Mouse (Mus musculus) left cerebral cortex, adult 6 months (tissue): Measurements from ENCODE around the gene Dapk3. TPM values are rescaled to one million over a fixed set of nuclear protein-coding genes. Genes with fewer than 3 reads are reported as not detected.

Experiments
- long read RNA-seq, 2 experiments: library from polyadenylated mRNA; unstranded; transcript quantifications; one replicate each; pipeline ENCODE4 v2.0.0; 2019 to 2020
- polyA plus RNA-seq: library from polyadenylated mRNA; unstranded; fragments of <200 nt; fragmentation: Nextera tagmentation; gene quantifications from 2 replicates; pipeline ENCODE4 v1.2.3, GENCODE M21; 2021

The Dapk3 gene
- 1.8 and 81.3 TPM in 2 replicates for polyA plus RNA-seq
- long read RNA-seq, experiment 1, transcript Dapk3-202 (9 exons, 1,730 nt), result major isoform, 11 of 16 reads
- long read RNA-seq, experiment 1, partial matches to known transcripts, result 0 of 16 reads
- long read RNA-seq, experiment 1, other reads (novel, unspliced or antisense), result 2 of 16 reads
- long read RNA-seq, experiment 2, partial matches to known transcripts, result 0 of 2 reads
- long read RNA-seq, experiment 2, other reads (novel, unspliced or antisense), result 2 of 2 reads

DNA sequence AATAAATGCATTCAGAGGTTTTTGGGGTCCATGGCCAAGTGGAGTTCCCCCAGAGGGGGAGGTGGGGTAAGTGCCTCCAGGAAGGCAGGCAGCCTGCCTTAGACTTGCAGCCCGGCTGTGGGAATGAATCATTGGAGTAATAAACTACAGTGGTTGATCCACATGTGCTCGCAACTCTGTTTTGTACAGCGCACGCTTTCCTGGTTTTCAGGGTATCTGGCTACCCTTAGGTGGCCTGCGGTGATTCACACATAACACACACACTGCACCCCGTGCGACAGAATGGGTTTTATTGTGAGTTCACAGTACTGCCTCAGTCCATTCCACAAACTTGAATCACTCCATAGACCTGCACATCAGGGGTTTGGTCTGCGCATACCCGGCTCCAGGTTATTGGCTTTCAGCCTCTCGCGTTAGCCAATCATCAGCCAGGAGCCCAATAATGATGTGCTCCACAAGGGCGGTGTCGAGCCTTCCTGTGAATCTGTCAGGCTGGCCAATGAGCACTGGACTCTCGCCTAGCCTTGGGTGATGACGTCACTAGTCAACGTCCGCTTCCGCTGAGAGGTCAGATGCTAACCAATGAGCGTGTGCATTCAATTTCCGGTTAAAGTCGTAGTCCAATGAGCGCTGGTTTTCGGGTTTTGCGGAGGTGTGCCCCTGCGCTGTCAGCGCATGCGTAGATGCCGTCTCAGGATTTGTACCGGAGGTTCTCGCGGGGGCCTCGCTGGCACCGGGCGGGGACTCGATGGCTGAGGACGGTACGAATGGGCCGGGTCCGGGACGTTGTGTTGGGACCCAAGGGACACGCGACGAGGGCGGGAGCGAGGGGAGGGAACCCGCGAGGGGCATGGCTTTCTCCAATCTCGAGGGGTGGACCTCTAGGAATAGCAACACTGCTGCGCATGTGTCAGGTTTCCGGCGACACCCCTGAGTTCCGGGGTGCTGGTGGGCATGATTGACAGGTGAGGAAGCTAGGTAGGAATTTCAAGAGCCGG, at the start of gene Dapk3:
Gene Dapk3, plus strand, starts transcription at position 670 of the 998 bp plus-strand sequence.

DNA sequence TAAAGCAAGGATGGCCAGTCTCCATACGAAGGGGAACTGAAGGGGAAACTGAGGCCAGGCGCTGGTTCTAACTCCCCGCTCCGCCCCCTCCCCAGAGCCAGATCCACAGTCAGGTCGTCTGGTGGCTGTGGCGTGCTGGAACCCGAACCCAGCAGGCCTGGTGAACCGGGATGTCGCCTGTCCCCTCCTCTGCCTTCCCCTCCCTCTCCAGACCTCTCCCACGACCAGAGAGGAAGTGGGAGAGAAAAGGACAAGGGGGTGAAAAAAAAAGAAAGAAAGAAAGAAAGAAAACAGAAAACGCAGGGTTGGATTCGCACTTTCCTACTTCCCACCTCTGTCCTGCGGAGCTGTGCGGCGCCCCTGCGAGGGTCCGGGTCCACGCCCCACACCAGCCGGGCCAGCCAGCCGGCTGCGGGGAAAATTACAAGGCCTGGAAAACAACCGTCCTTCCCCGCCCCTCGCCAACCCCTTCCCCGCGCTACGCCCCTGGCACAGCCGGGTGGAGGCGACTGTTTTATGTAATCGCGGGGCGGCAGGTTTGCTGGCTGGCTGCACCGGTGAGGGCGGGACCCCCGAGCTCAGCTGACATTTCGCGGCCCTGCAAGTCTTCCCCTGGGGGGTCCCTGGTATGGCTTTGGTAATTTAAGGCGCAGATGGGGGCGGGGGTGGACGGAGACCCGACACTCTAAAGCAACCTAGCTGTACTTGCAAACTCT, 47.7 kb upstream of the Dapk3 start, which contains the start of gene Zbtb7a:
Gene Zbtb7a, plus strand, starts transcription at position 255 of the 716 bp plus-strand sequence.

DNA sequence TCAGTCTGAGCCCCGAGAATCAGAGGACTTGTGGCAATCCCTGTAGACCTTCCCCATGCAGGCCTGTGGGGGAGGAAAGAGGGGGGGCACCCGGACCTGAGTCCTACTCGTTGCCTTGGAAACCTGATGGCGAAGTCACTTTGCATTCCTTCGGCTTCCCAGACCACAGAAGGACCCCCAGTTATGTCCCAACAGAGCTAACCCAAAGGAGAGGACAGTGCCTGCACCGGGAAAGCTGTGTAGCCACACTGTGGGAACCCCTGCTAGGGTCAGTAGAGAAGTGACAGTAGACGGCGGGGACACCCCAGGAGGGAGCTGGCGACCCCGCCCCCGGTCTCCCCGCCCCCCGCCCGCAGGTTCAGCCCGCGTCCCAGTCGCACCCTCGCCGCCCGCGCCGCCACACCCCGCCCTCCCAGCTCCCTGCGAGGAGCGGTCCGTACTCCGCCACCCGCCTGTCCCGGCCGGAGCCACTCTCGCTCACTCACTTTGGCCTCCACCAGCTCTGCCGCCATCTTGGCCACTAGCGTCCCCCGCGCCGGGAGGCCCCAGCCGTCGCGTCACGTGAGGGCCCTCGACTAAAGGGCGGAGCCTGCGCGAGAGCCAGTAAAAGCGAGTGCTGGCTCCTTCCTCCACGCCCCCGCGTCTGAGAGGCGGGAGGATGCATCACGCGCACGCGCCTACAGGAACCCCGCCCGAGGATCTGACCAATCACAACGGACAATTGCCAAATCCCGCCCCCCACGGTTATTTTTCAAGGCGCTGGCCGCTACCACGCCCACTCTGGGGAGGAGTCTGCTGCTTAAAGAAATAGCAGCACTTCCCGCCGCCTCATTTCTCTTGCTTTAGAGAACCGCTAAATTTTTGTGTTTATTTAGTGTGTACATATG, 15.4 kb upstream of the Dapk3 start, which contains the start of gene Pias4:
Gene Pias4, minus strand, starts transcription at position 724 of the 887 bp plus-strand sequence.

DNA sequence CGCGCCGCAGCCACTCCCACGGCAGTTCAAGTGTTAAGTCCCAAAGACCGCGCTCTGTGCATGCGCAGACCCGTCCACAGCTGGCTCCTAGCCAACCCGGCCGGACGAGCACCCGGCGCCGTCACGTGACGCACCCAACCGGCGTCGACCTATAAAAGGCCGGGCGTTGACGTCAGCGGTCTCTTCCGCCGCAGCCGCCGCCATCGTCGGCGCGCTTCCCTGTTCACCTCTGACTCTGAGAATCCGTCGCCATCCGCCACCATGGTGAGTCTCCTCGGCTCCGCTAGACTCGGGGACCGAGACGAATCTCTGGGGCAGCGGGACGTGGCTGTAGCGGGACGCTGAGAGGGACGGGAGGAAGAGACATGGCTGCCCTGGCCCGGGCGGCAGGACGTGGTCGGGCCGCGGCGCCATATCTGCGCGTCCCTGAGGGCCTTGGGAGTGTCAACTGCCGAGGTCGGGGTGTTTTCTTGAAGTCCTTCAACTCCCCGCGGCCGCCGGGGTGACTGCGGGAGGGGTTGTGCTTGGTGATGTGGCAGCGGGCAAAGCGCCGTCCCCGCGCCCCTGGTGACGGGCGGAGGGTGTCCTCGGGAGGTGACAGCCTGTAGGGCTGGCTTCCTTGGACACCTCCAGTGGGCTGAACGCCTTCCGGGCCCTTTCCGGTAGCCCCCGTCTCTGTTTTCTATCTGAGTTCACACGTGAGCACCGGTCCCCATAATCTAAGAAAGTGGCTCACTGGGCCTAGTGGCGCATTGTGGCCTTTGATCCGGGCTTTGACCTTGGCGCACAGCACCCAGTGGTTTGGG, 6.1 kb upstream of the Dapk3 start, which contains the start of gene Eef2:
Gene Eef2, plus strand, starts transcription at position 166 of the 806 bp plus-strand sequence.

DNA sequence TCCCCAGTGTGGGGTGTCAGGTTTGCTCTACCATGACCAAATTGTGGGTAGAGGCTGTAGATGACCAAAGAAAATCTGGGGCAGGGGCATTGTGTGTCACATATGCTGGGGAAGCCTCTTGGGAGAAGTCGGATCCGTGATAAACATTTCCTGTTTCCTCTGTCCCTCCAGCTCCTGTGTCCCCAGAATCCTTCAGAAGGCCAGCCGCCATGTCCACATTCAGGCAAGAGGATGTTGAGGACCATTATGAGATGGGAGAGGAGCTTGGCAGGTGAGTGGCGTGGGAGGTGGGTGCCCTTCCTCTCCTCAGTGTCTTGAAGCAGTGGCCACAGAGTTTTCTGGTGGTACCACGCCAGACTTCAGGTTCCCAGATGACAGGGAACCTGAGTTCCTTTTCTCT, 1.0 kb downstream of the Dapk3 start, which contains the start of gene 4930442H23Rik:
Gene 4930442H23Rik, minus strand, starts transcription at position 45 of the 400 bp plus-strand sequence.

DNA sequence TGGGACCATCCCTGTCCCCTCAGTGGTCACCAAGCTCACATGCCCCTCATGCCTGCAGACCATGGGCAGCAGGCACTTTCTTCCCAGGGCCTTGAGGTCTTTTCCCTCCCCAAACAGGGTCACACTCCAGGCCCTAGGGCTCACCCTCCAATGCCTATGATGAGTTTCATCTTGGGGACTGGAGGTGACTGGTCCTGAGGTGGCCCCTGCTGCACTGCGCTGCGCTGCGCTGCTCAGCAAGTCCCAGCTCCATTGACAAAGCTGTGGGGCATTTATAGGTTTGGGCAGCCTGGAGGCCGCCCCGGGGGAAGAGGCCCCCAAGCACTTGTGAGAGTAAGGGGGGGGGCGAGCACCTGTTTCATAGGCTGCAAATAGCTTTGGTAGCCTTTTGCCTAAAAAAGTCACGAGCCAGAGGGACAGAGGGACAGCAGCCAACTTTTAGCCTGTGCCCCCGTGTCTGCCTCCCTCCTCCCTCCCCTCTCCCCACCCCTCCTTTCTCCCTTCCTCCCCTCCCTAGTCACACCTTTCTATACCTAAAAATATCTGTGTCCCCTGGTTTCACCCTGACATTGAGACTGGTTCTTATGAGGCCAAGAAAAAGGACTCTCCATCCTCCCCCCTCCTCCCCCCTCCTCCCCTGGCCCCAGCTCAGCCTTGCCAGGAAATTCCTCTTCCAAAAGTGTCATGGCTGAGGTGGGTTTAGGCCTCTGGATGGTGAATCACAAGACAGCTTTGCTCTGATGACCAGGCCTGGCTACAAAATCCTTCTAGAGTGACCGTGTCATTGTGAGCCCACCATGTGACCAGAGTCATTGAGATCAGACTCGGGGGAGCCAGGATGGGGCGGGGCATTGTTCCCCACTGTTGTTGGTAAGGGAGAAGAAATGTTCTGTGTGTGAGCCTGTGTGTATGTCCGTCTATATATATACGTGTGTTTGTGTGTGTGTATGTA, 19.3 kb downstream of the Dapk3 start, which contains the start of gene Nmrk2:
Gene Nmrk2, minus strand, starts transcription at position 245 of the 952 bp plus-strand sequence.

DNA sequence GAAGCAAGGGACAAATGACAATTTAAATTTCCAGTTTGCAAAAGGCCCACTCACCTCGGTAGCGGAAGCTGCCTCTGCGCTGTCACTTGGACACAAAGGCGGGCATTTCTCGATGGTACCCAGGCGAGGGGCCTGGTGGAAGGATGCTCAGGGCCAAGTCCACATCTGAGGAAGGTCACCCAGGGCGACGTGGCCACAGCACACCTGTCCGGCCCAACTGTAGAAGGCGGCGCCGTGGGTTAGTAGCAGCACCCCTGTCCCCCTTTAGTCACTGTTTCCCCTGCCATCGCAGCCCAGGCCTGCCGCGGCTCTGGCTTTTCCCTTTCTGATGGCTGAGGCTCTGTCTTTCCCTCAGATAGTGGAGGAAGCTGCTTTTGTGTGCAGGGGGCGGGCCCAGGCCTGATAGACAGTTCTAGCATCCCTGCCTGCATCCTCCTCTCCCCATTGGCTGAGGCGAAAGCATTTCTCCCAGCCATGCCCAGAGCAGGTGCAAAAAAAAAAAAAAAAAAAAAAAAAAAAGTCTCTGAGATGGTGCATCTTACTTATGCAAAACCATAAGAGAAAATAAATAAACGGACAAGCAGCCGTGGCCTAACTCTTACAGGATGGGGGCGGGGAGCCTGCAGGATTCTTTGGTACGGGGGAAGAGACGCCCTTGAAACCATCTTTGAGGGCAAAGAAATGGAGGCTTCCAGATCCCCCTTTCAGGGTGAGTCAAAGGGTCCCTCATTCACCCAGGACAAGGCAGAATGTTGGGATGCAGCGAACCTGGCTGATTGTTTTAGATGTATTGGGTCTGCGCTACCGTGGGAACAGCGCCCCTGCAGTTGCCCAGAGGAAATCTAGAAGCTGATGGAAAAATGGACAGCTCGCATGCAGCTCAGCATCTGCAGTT, 47.9 kb downstream of the Dapk3 start, which contains the start of gene Atcay:
Gene Atcay, minus strand, starts transcription at position 396 of the 895 bp plus-strand sequence.

DNA sequence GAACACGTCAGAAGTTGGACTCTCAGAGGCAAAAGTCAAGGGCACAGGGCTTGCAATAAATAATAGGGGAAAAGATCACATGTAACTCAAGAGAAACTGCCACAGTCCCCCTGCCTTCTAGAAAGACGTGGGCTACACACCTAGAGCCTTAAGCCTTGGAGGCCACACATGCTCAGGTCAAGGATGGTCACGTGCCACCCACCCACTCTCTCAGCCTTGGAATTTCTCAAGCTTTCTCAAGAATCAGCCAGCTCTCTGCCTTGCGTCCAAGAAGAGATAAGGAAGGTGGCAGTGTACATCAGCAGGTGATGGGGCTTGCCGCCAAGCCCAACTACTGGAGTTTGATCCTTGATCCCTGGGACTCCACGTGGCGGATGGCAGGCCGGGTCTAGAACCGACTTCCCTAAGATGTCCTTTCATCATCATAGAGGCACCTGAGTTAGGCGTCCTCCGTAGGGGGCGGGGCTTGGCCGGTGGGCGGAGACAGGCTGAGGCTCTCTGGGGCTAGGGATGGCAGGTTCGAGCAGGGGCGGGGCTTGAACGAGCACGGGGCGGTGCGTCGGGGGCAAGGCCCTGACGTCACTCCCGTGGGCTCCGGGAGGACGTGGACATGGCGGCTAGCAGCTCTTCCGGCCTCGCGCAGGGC, 49.9 kb downstream of the Dapk3 start, which contains the start of gene Zfr2:
Gene Zfr2, plus strand, starts transcription at position 576 of the 646 bp plus-strand sequence.

Other genes starting within 250 kb of the Dapk3 start
- 51.0 and 79.6 TPM in 2 replicates for gene Gng7, start 168.1 kb upstream of the Dapk3 start, polyA plus RNA-seq
- gene Diras1, start 157.3 kb upstream of the Dapk3 start, polyA plus RNA-seq, result 37.8 and 61.2 TPM in 2 replicates
- gene Slc39a3, start 145.6 kb upstream of the Dapk3 start, polyA plus RNA-seq, result 31.5 and 39.4 TPM in 2 replicates
- gene Sgta, start 122.8 kb upstream of the Dapk3 start, polyA plus RNA-seq, result 216 and 260 TPM in 2 replicates
- 20.8 and 27.8 TPM in 2 replicates for gene Thop1, start 113.0 kb upstream of the Dapk3 start, polyA plus RNA-seq
- gene Creb3l3, start 84.1 kb upstream of the Dapk3 start, polyA plus RNA-seq, result 0.36 and 0.86 TPM in 2 replicates
- 111 and 115 TPM in 2 replicates for gene Map2k2, start 77.1 kb upstream of the Dapk3 start, polyA plus RNA-seq
- 93.9 and 115 TPM in 2 replicates for gene Zbtb7a, start 47.8 kb upstream of the Dapk3 start, polyA plus RNA-seq
- 19.6 and 22.7 TPM in 2 replicates for gene Pias4, start 15.1 kb upstream of the Dapk3 start, polyA plus RNA-seq
- 720 and 722 TPM in 2 replicates for gene Eef2, start 6.4 kb upstream of the Dapk3 start, polyA plus RNA-seq
- 0.09 TPM in 1 of 2 replicates, not detected in the other for gene 4930442H23Rik, start 844 bp downstream of the Dapk3 start, polyA plus RNA-seq
- gene Nmrk2, start 19.0 kb downstream of the Dapk3 start, polyA plus RNA-seq, result not detected in 2 replicates
- 50.9 and 79.7 TPM in 2 replicates for gene Atcay, start 47.8 kb downstream of the Dapk3 start, polyA plus RNA-seq
- 25.5 and 28.7 TPM in 2 replicates for gene Zfr2, start 50.1 kb downstream of the Dapk3 start, polyA plus RNA-seq
- 125 and 168 TPM in 2 replicates for gene Matk, start 69.9 kb downstream of the Dapk3 start, polyA plus RNA-seq
- gene Mrpl54, start 83.9 kb downstream of the Dapk3 start, polyA plus RNA-seq, result 120 and 129 TPM in 2 replicates
- gene Apba3, start 84.0 kb downstream of the Dapk3 start, polyA plus RNA-seq, result 20.8 and 21.3 TPM in 2 replicates
- 0.21 and 0.37 TPM in 2 replicates for gene Tjp3, start 108.6 kb downstream of the Dapk3 start, polyA plus RNA-seq
- 70.9 and 115 TPM in 2 replicates for gene Pip5k1c, start 110.0 kb downstream of the Dapk3 start, polyA plus RNA-seq
- gene Cactin, start 138.1 kb downstream of the Dapk3 start, polyA plus RNA-seq, result 13.7 and 15.7 TPM in 2 replicates
- gene Tbxa2r, start 145.7 kb downstream of the Dapk3 start, polyA plus RNA-seq, result 0.78 and 1.2 TPM in 2 replicates
- gene Gipc3, start 160.3 kb downstream of the Dapk3 start, polyA plus RNA-seq, result 0.44 and 0.73 TPM in 2 replicates
- gene Hmg20b, start 167.5 kb downstream of the Dapk3 start, polyA plus RNA-seq, result 24.0 and 36.0 TPM in 2 replicates
- gene Mfsd12, start 174.5 kb downstream of the Dapk3 start, polyA plus RNA-seq, result 11.3 and 14.9 TPM in 2 replicates
- gene 4930404N11Rik, start 182.8 kb downstream of the Dapk3 start, polyA plus RNA-seq, result 0.19 and 0.63 TPM in 2 replicates
- 50.1 and 52.0 TPM in 2 replicates for gene Fzr1, start 195.5 kb downstream of the Dapk3 start, polyA plus RNA-seq
- 160 and 212 TPM in 2 replicates for gene Dohh, start 201.4 kb downstream of the Dapk3 start, polyA plus RNA-seq
- gene Gm48551, start 201.5 kb downstream of the Dapk3 start, polyA plus RNA-seq, result 2.5 and 3.2 TPM in 2 replicates
- 0.80 and 2.4 TPM in 2 replicates for gene Gm48552, start 206.0 kb downstream of the Dapk3 start, polyA plus RNA-seq
- gene Smim24, start 210.0 kb downstream of the Dapk3 start, polyA plus RNA-seq, result 1.6 and 2.1 TPM in 2 replicates